Mouse (Mus musculus) R1 (cell line): ENCODE measurements around the gene Cyp2ab1.

Experiments used
- DNase-seq: peaks from one replicate; pipeline ENCODE4 v3.0.0-alpha.2; 2018; ENCODE audit warnings: low read depth, low spot score

The Cyp2ab1 gene

GRCm38 (mm10) chr16:20325286-20325685 is at the start of gene Cyp2ab1:
Gene Cyp2ab1, minus strand, starts transcription at chr16:20325404.
- DNase-seq: no peak

GRCm38 (mm10) chr16:20371731-20372130 is 46.5 kb upstream of the Cyp2ab1 start:
- DNase-seq: peak; percentile 82

GRCm38 (mm10) chr16:20368221-20368620 is 43.0 kb upstream of the Cyp2ab1 start:
- DNase-seq: peak; percentile 64

- peak; percentile 76 for DNase-seq
These were observed 36.9 kb upstream of the Cyp2ab1 start for GRCm38 (mm10) chr16:20362121-20362520.

- peak; percentile 71 for DNase-seq
These were observed 36.3 kb upstream of the Cyp2ab1 start for GRCm38 (mm10) chr16:20361496-20361895.

- peak; percentile 90 for DNase-seq
These were observed 34.6 kb upstream of the Cyp2ab1 start for GRCm38 (mm10) chr16:20359643-20360295.

- DNase-seq: no peak
These were observed 32.6 kb upstream of the Cyp2ab1 start for GRCm38 (mm10) chr16:20357837-20358236.

- DNase-seq: no peak
These were observed 29.6 kb upstream of the Cyp2ab1 start for GRCm38 (mm10) chr16:20354762-20355161.

GRCm38 (mm10) chr16:20354011-20354410 is 28.8 kb upstream of the Cyp2ab1 start:
- no peak for DNase-seq

GRCm38 (mm10) chr16:20345464-20345863 is 20.3 kb upstream of the Cyp2ab1 start:
- DNase-seq: no peak

- peak; percentile 52 for DNase-seq
These were observed 13.4 kb upstream of the Cyp2ab1 start for GRCm38 (mm10) chr16:20338616-20339015.

GRCm38 (mm10) chr16:20334918-20335317 is 9.7 kb upstream of the Cyp2ab1 start:
- DNase-seq: no peak

GRCm38 (mm10) chr16:20328306-20328705 is 3.1 kb upstream of the Cyp2ab1 start:
- DNase-seq: no peak

GRCm38 (mm10) chr16:20323907-20324306 is 1.3 kb downstream of the Cyp2ab1 start:
- no peak for DNase-seq

GRCm38 (mm10) chr16:20322274-20322673 is 2.9 kb downstream of the Cyp2ab1 start:
- DNase-seq: peak; percentile 65

GRCm38 (mm10) chr16:20316770-20317169 is 8.4 kb downstream of the Cyp2ab1 start:
- DNase-seq: no peak

- no peak for DNase-seq
These were observed 9.9 kb downstream of the Cyp2ab1 start for GRCm38 (mm10) chr16:20315266-20315665.

GRCm38 (mm10) chr16:20312272-20312671 is 12.9 kb downstream of the Cyp2ab1 start:
- DNase-seq: no peak

- DNase-seq: peak; percentile 94
These were observed 23.2 kb downstream of the Cyp2ab1 start, which contains the start of gene Parl for GRCm38 (mm10) chr16:20301770-20302649. Gene Parl, minus strand, starts transcription at chr16:20302387.

- no peak for DNase-seq
These were observed 25.1 kb downstream of the Cyp2ab1 start for GRCm38 (mm10) chr16:20300076-20300475.

- no peak for DNase-seq
These were observed 45.0 kb downstream of the Cyp2ab1 start for GRCm38 (mm10) chr16:20280238-20280637.

GRCm38 (mm10) chr16:20279395-20279794 is 45.8 kb downstream of the Cyp2ab1 start:
- no peak for DNase-seq

GRCm38 (mm10) chr16:20272994-20273393 is 52.2 kb downstream of the Cyp2ab1 start:
- no peak for DNase-seq
